Mouse (Mus musculus): ENCODE measurements at regions not wholly inside any gene's neighbourhood (a gene's known extent, or its start where the extent isn't known, plus 50 kb on each side); places are given as distances from the start of the nearest gene placed in this dataset.
A peak's percentile ranks its signal among the peaks of the same experiment; 100 is the strongest.

- DNase-seq (ENCODE audit: low spot score) = no peak
Measured at GRCm38 (mm10) chr4:97377593-97378542, 194.9 kb upstream of the Gm10192 start.

- DNase-seq (ENCODE audit: low spot score) = no peak
Measured at GRCm38 (mm10) chr4:97360473-97360872, 177.5 kb upstream of the Gm10192 start.

DNA sequence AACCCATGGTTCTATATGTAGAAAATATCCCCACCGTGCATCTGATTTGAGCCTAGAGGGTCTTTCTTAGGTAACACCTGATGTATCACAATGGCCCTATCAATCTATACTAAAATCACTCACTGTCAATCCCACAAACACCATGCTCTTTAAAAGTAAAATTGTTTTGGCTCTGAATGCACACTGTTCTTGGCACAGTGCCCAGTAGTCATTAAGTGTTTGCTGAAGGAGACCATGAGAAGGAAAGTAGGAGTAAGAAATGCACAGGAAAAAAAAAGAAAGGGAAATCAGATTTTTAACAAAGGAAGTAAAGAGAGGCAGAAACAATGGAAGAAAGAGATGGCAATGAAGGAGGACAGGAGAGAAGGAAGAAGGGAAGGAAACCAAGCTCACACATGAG lies 175.0 kb upstream of the Gm10192 start:
- peak; percentile 21 for DNase-seq (ENCODE audit: low spot score)

- no peak for DNase-seq (ENCODE audit: low spot score)
Measured at GRCm38 (mm10) chr4:97346799-97347198, 163.8 kb upstream of the Gm10192 start.

DNA sequence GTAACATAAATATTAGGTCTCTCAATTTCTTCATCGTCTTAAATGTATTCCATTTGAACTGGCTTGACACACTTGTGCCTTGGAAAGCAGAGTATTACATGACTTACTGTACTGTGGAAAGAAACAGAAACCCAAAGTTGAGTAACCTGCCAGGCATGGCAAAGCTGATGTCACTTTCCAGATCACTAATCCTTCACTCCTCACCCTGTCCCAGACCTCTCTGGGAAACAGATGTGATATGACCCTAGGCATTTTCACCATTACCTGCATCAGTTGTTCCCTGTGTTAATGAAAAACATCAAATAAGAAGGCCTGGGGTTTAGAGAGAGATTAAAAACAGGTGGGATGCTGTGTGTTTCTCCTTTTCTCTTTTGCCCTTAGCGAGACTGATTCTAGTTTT lies 161.4 kb upstream of the Gm10192 start:
- DNase-seq (ENCODE audit: low spot score) = no peak

DNA sequence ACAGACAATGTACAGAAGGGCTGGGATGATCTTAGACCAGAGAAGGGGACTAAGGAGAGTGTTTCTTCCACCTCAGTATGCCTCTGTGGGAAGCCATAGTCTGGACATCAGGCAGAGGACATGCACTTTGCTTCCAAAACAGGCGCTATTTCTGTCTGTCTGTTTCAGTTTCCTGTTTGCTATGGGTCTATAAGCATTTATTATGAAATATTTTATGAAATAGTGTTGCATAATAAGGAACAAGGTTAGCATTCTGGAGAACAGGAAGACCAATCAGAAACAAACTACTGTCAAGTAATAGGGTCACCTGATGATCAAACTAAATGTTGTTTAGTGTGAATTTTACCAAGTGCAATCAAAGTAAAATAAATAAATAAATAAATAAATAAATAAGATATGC lies 160.4 kb upstream of the Gm10192 start:
- DNase-seq (ENCODE audit: low spot score) = no peak
